Mouse (Mus musculus) forebrain, embryonic 15.5 days (tissue): Measurements from ENCODE around the gene Polr3gl. TPM values are rescaled to one million over a fixed set of nuclear protein-coding genes. Genes with fewer than 3 reads are reported as not detected.

Experiments used
- polyA plus RNA-seq: library from polyadenylated mRNA; unstranded; fragments of >200 nt; fragmentation: Nextera tagmentation; extraction: Ambion mirVana; gene quantifications from 2 replicates; pipeline ENCODE4 v1.2.1, GENCODE M21; 2015

Polr3gl gene
- polyA plus RNA-seq, 1 experiment from 2014 or later, result 42.4 TPM

Other genes starting within 250 kb of the Polr3gl start
- not detected in 2 replicates for gene BC107364, start 141.9 kb downstream of the Polr3gl start, polyA plus RNA-seq
- gene Hfe2, start 69.0 kb downstream of the Polr3gl start, polyA plus RNA-seq, result 0.43 and 0.82 TPM in 2 replicates
- gene Txnip, start 36.2 kb downstream of the Polr3gl start, polyA plus RNA-seq, result 68.4 and 69.3 TPM in 2 replicates
- 0.92 and 2.0 TPM in 2 replicates for gene Gm16253, start 17.2 kb downstream of the Polr3gl start, polyA plus RNA-seq
- 12.5 and 13.4 TPM in 2 replicates for gene Ankrd34a, start 2.5 kb upstream of the Polr3gl start, polyA plus RNA-seq
- gene Lix1l, start 7.0 kb upstream of the Polr3gl start, polyA plus RNA-seq, result 5.0 and 6.4 TPM in 2 replicates
- gene Rbm8a, start 35.8 kb upstream of the Polr3gl start, polyA plus RNA-seq, result 132 and 144 TPM in 2 replicates
- 57.3 and 58.6 TPM in 2 replicates for gene Pex11b, start 41.2 kb upstream of the Polr3gl start, polyA plus RNA-seq
- 0.08 TPM in 1 of 2 replicates, not detected in the other for gene Gm42957, start 41.3 kb upstream of the Polr3gl start, polyA plus RNA-seq
- gene Itga10, start 51.4 kb upstream of the Polr3gl start, polyA plus RNA-seq, result 0.55 and 0.65 TPM in 2 replicates
- 1.5 and 1.9 TPM in 2 replicates for gene Ankrd35, start 76.0 kb upstream of the Polr3gl start, polyA plus RNA-seq
- 27.4 and 28.9 TPM in 2 replicates for gene Pias3, start 102.2 kb upstream of the Polr3gl start, polyA plus RNA-seq
- gene Nudt17, start 114.4 kb upstream of the Polr3gl start, polyA plus RNA-seq, result 6.8 and 6.9 TPM in 2 replicates
- gene Polr3c, start 133.4 kb upstream of the Polr3gl start, polyA plus RNA-seq, result 33.5 and 35.7 TPM in 2 replicates
- 59.3 and 66.6 TPM in 2 replicates for gene Rnf115, start 133.5 kb upstream of the Polr3gl start, polyA plus RNA-seq
- 0.11 and 0.15 TPM in 2 replicates for gene Pdzk1, start 235.1 kb upstream of the Polr3gl start, polyA plus RNA-seq
- 0.11 and 0.19 TPM in 2 replicates for gene Cd160, start 235.2 kb upstream of the Polr3gl start, polyA plus RNA-seq